Mouse (Mus musculus) bone marrow macrophage, adult 2 months (primary cell): ENCODE data around the gene Slc7a15.

Experiments used
- CTCF ChIP-seq: IDR thresholded peaks from 2 replicates; pipeline ENCODE4 v1.5.1; 2012; ENCODE audit warnings: low read depth, mild to moderate bottlenecking, low read length, moderate library complexity
- POLR2A ChIP-seq: IDR thresholded peaks from 2 replicates; pipeline ENCODE4 v1.6.1; 2012; ENCODE audit warnings: mild to moderate bottlenecking, low read depth, low read length, borderline replicate concordance

DNA sequence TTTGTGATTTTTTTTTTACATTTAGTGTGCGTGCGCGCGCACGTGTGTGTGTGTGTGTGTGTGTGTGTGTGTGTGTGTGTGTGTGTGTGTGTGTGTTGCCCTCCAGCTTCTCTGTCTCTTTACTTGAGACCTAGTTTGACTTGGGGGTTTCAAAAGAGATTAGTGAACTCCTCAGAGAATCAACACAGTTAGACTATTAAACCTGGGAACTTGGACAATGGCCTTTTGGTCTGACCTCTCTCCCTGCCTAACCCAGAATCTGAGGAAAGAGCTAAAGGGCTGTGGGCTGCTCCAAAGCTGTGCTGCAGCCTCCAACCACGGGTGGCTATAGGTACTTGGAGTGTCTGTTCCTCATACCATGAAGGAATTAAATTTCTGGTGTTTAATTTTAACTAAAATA, 94.7 kb downstream of the Slc7a15 start:
- TF ChIP-seq CTCF = no peak
- TF ChIP-seq POLR2A = no peak
